Mouse (Mus musculus) kidney, adult 2 months (tissue): Measurements from ENCODE around the gene Lipm. TPM values are rescaled to one million over a fixed set of nuclear protein-coding genes. Genes with fewer than 3 reads are reported as not detected.

Experiments
- DNase-seq: peaks from one replicate; pipeline ENCODE4 v3.0.0; 2021
- H3K27ac ChIP-seq: fragments of 200-500 bp; 2 replicates; pipeline ENCODE4 v1.5.1; 2012; ENCODE audit warnings: low read depth, low read length, control low read depth, inconsistent platforms; ENCODE audit not compliant: insufficient read depth
- H3K27me3 ChIP-seq: fragments of 200-500 bp; replicated peaks from 2 replicates; pipeline ENCODE4 v1.6.1; 2012; ENCODE audit warnings: mild to moderate bottlenecking, moderate library complexity, low read length, inconsistent platforms; ENCODE audit not compliant: control insufficient read depth, insufficient read depth
- H3K36me3 ChIP-seq: fragments of 200-500 bp; 2 replicates; pipeline ENCODE4 v1.6.1; 2012; ENCODE audit warnings: mild to moderate bottlenecking, moderate library complexity, low read length, inconsistent platforms; ENCODE audit not compliant: control insufficient read depth, insufficient read depth
- H3K4me1 ChIP-seq: fragments of 200-500 bp; 2 replicates; pipeline ENCODE4 v1.6.1; 2011; ENCODE audit warnings: low read length; ENCODE audit not compliant: control insufficient read depth, insufficient read depth
- H3K4me3 ChIP-seq: fragments of 200-500 bp; 2 replicates; pipeline ENCODE4 v1.5.1; 2011; ENCODE audit warnings: mild to moderate bottlenecking, low read depth, low read length, control low read depth; ENCODE audit not compliant: insufficient read depth
- CTCF ChIP-seq: fragments of 200-500 bp; conservative IDR thresholded peaks from 2 replicates; pipeline ENCODE4 v1.5.1; 2011; ENCODE audit warnings: low read depth, mild to moderate bottlenecking, control low read depth, low read length, moderate library complexity, mixed read lengths; ENCODE audit not compliant: insufficient read depth, insufficient read length
- POLR2A ChIP-seq: fragments of 200-500 bp; IDR thresholded peaks from one replicate; pipeline ENCODE4 v1.6.1; 2011; ENCODE audit warnings: low read depth, low read length, control low read depth
- WGBS: fragments of 180-500 bp; shearing (Covaris S2); methylation state at CpG from one replicate; pipeline ENCODE4 v1.1.7; 2018; 5-methylcytosine and 5-hydroxymethylcytosine counted together
- polyA plus RNA-seq: library from polyadenylated mRNA; depleted of rRNA; stranded (reverse); fragments of >200 nt; gene quantifications from 2 replicates; pipeline ENCODE4 v1.2.3, GENCODE M21; 2012; rRNA removed

Lipm gene
- not detected in 2 replicates for polyA plus RNA-seq

DNA sequence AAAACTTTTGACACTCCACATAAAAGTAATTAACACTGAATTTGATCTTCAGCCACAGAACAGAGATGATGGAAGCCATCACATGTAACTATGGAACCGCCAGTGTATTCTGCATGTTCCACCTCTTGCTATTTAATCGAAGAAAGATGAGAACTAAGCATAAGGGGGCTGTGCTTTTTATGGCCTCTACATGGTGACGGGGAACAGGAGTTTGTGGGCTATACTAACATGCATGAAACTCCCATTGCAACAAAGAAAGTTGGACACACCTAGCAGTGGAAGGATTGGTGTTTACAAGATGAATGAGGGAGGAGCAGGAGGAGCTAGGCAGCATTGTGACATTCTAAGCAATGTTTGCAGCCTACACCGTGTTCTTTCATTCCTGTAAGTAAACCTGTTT, at the start of gene Lipm:
Gene Lipm (plus strand): TSS at position 301 of the 400 bp plus-strand sequence.
- H3K4me1 ChIP-seq = peaks cover 5% of the 10 kb centered on the region; the same call in 1 of the 2 replicates
- no peak within 1 kb of the TSS for H3K4me3 ChIP-seq
- no peaks in the 10 kb centered on the region for H3K36me3 ChIP-seq
- no peaks in the 10 kb centered on the region for H3K27me3 ChIP-seq
- H3K27ac ChIP-seq = no peak within 1 kb of the TSS
- DNase-seq = no peak
- 78% methylated on average over 4 of the region's 4 CpGs for WGBS
- TF ChIP-seq CTCF = no peak
- TF ChIP-seq POLR2A = no peak

DNA sequence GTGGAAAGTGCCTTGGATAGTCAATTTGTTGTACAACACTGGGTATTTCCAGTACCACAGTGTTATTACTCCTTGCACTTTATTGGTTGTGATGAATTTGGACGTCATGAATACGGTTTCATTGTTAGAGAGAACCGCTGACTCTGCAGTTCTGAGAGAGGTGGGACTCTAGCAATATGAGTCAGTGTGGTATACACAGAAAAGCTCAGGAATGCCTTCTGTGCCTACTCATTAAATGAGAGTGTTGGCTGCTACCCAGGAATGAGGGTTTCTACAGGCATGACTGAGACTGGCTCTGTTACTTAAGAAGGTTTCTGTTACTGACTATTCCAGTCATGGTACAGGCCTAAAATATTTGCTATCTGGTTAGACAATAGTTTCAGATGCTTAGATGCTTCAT, 49.2 kb upstream of the Lipm start:
- H3K36me3 ChIP-seq = no peaks in the 10 kb centered on the region
- peak; percentile 9 for DNase-seq

DNA sequence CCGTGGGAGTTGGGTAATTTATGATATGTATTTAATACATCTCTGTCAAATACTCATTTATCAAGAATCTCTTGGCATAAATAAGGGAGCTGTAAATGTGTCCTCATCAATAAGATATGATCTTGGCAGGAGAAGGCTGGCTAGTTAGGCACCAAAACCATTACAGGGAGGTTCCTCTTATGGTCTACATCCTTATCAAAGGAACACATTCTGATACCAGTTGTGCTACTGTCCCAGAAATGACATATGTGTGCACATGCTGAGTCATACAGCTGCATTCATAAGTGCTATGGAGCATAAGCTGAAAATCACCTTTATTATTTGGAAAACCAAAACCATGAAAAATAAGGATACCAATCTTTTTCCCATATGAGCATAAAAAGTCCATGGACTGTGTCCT, 37.2 kb upstream of the Lipm start:
- DNase-seq = no peak
- H3K36me3 ChIP-seq = no peaks in the 10 kb centered on the region
- WGBS = 56% methylated on average over 1 of the region's 1 CpGs
- no peak overlapping the region for H3K27ac ChIP-seq
- no peaks in the 10 kb centered on the region for H3K4me1 ChIP-seq
- no peaks in the 10 kb centered on the region for H3K27me3 ChIP-seq
- no peak overlapping the region for H3K4me3 ChIP-seq
- TF ChIP-seq CTCF (no peak), POLR2A (no peak)

More for the DNA sequence above, 49.2 kb upstream of the Lipm start:
- TF ChIP-seq CTCF = no peak
- TF ChIP-seq POLR2A = no peak
- Histone ChIP-seq H3K4me1 (no peaks in the 10 kb centered on the region), H3K27ac (no peak overlapping the region), H3K27me3 (no peaks in the 10 kb centered on the region), H3K4me3 (no peak overlapping the region)
- 67% methylated on average over 3 of the region's 3 CpGs for WGBS

DNA sequence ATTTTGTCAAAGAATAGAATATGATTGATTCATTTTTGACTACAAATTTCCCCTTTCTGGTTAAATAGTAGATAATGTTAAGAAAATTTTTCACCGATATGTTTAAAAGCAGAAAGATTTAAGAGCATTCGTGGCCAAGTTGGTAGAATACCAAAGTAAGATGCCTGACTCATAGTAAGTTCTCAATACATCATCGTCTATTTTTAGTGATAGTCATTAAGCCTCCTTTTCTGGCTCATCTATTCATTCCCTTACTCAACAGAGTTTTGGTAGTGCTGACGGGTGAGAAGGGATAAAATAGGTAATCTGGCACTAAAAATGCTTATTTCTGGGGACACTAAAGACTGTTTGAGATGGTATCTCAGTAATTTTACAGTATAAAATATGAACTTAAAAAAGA, 36.7 kb upstream of the Lipm start:
- H3K27me3 ChIP-seq = no peaks in the 10 kb centered on the region
- TF ChIP-seq POLR2A = no peak
- no peaks in the 10 kb centered on the region for H3K36me3 ChIP-seq
- no peak overlapping the region for H3K27ac ChIP-seq
- 92% methylated on average over 4 of the region's 4 CpGs for WGBS
- no peaks in the 10 kb centered on the region for H3K4me1 ChIP-seq
- H3K4me3 ChIP-seq = no peak overlapping the region
- DNase-seq = no peak

DNA sequence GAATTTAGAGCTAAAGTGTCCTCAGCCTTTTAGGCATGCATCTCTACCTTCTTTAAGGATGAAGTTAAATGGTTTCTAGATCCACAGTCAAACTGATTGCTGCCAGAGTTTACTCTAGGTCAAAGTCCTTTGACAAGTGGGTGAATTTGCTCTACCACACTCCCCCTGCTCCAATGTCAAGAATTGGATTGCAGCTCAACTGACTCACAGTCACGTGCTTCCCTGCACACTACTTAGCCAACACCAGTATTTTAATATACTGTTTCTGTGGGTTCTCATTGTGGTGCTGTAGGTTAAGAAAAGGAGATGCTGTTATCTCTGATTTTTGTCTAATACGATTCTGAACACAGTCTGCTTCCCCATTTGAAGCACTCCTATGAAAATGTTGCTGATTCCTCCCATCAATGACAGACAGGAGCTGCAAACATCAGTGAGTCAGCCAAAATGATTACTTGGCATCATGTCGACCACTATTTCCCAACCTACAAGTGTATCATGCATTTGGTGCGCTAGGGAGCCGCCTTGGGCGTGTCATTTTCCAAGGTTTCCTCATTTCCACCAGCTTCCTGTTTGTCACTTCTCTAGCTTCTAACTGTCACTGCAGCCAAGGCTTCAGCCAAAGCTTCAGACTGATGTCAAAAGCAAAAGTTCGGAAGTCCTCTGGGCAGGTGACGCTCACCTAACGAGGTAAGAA, 33.8 kb upstream of the Lipm start, which contains the start of gene Lipn:
Gene Lipn (plus strand): TSS at position 580 of the 694 bp plus-strand sequence.
- Histone ChIP-seq H3K27ac (no peak within 1 kb of the TSS), H3K36me3 (no peaks in the 10 kb centered on the region), H3K4me1 (no peaks in the 10 kb centered on the region), H3K27me3 (no peaks in the 10 kb centered on the region), H3K4me3 (no peak within 1 kb of the TSS)
- TF ChIP-seq POLR2A = no peak
- no peak for TF ChIP-seq CTCF
- DNase-seq = no peak
- 85% methylated on average over 9 of the region's 9 CpGs for WGBS

DNA sequence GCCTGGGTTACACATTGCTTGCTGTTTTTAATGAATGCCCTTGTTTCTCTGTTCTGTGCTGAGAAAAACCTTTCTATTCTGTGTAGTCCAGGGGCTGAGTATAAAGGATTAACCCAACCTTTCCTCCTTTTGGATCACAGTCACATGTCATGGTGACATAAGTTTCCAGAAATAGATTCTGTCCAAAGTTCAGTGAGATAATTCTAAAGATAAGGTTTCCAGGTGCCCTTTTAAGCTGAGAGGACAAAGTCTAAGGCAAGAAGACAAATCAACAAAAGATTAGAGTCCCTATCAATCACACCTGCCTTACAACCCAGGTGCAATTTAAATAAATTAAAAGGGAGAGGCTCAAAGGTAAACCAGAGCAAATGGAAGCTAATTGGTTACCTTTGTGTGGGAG, 26.5 kb upstream of the Lipm start:
- H3K36me3 ChIP-seq = no peaks in the 10 kb centered on the region
- no peak for DNase-seq
- H3K4me1 ChIP-seq = no peaks in the 10 kb centered on the region
- TF ChIP-seq CTCF (no peak), POLR2A (no peak)
- H3K27ac ChIP-seq = no peak overlapping the region
- no peaks in the 10 kb centered on the region for H3K27me3 ChIP-seq
- no peak overlapping the region for H3K4me3 ChIP-seq

DNA sequence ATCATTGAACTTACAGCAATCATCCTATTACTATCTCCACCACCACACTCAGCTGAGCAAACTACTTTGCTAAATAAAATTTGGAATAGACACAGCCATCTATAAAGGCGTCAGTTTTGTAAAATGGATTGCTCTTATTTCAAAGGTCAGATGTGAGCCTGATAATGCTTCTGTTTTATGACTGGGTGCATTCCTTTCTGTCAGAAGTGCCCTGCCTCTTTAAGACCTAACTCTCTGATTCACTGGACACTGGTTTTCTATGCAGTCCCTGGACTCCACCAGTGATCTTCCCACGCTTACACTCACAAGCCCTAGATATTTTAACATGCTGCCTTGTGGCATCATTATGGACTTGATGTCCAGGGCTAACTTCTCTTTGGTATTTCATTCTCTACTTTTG, 22.6 kb upstream of the Lipm start:
- 63% methylated on average over 2 of the region's 2 CpGs for WGBS
- no peak overlapping the region for H3K27ac ChIP-seq
- no peak for TF ChIP-seq POLR2A
- no peak for TF ChIP-seq CTCF
- H3K36me3 ChIP-seq = no peaks in the 10 kb centered on the region
- DNase-seq = no peak
- H3K27me3 ChIP-seq = no peaks in the 10 kb centered on the region
- no peaks in the 10 kb centered on the region for H3K4me1 ChIP-seq
- no peak overlapping the region for H3K4me3 ChIP-seq
